22 mouse cellular contexts compared by ENCODE assay signal in genomic region chr15:99120814-99121213, GRCm38 (mm10). TPM values are rescaled to one million over a fixed set of nuclear protein-coding genes. Genes with fewer than 3 reads are reported as not detected.
DNase-seq lines count a peak whose midpoint lies in the region; ATAC-seq lines count a peak whose summit lies in the region.
"Had no signal": no experiment of that assay in that cellular context is flagged by ENCODE, and none has a peak within 500 bp of the region (broad histone marks: within the 10 kb centered on the region; RNA-seq: fewer than 3 reads in every experiment).

No protein-coding gene starts in this region.

- no peaks in the 10 kb centered on the region for H3K9me3 ChIP-seq in heart, embryonic 11.5 days (replicated peaks; ENCODE audit: control insufficient read depth, low read length)
- H3K9me3 ChIP-seq in hindbrain, embryonic 12.5 days (replicated peaks): no peaks in the 10 kb centered on the region
- H3K9me3 ChIP-seq in hindbrain, embryonic 14.5 days (ENCODE audit: control insufficient read depth, low read length): no peaks in the 10 kb centered on the region
- no peaks in the 10 kb centered on the region for H3K9me3 ChIP-seq in midbrain, embryonic 10.5 days (replicated peaks)
- no peaks in the 10 kb centered on the region for H3K9me3 ChIP-seq in midbrain, embryonic 14.5 days (ENCODE audit: control insufficient read depth, low read length)
- H3K9me3 ChIP-seq: midbrain, embryonic 12.5 days had no signal

- no peak overlapping the region for H3K4me3 ChIP-seq in heart, embryonic 11.5 days (ENCODE audit: low read depth, low read length)
- no peak overlapping the region for H3K4me3 ChIP-seq in hindbrain, embryonic 12.5 days
- no peak overlapping the region for H3K4me3 ChIP-seq in hindbrain, embryonic 14.5 days (replicated peaks; ENCODE audit: low read length)
- no peak overlapping the region for H3K4me3 ChIP-seq in midbrain, embryonic 10.5 days
- H3K4me3 ChIP-seq in midbrain, embryonic 14.5 days (replicated peaks; ENCODE audit: low read depth, low read length): no peak overlapping the region
- H3K4me3 ChIP-seq: gastrocnemius, adult 2 months; midbrain, embryonic 12.5 days had no signal

- peak; percentile 48; the same call in 1 of the 2 replicates for ATAC-seq in heart, embryonic 11.5 days (replicated peaks; ENCODE audit: insufficient number of reproducible peaks, low FRiP score, low TSS enrichment)
- no peak for ATAC-seq in hindbrain, embryonic 12.5 days (ENCODE audit: low FRiP score)
- ATAC-seq in hindbrain, embryonic 14.5 days (ENCODE audit: low FRiP score): no peak
- ATAC-seq in midbrain, embryonic 14.5 days (ENCODE audit: low FRiP score, low TSS enrichment): no peak
- ATAC-seq: forebrain, embryonic 16.5 days had no signal

- H3K27ac ChIP-seq in heart, embryonic 11.5 days (ENCODE audit: low read depth, low read length): peak overlapping the region; percentile 59; the same call in 1 of the 2 replicates
- H3K27ac ChIP-seq in hindbrain, embryonic 12.5 days: no peak overlapping the region
- no peak overlapping the region for H3K27ac ChIP-seq in hindbrain, embryonic 14.5 days
- H3K27ac ChIP-seq in midbrain, embryonic 10.5 days (replicated peaks): peak overlapping the region; percentile 55
- no peak overlapping the region for H3K27ac ChIP-seq in midbrain, embryonic 14.5 days (replicated peaks; ENCODE audit: low read depth, low read length)
- H3K27ac ChIP-seq: gastrocnemius, adult 2 months; midbrain, embryonic 12.5 days had no signal

- DNase-seq in heart, postnatal 25 days (ENCODE audit: low spot score): no peak
- DNase-seq in hindbrain, embryonic 14.5 days (ENCODE audit: low spot score): no peak
- DNase-seq in midbrain, embryonic 10.5 days (ENCODE audit: low spot score): no peak
- DNase-seq in midbrain, embryonic 14.5 days: no peak
- DNase-seq in frontal cortex, adult 2 months (ENCODE audit: extremely low spot score in 1 of 2, low spot score in 1 of 2): no peak
- DNase-seq: adrenal gland, postnatal 14 days; cerebellum, adult 11-12 months; cerebellum, postnatal 36 days; gastrocnemius, adult 2 months; heart, postnatal 36 days; kidney, adult 9 months; lung, postnatal 14 days; retina, postnatal 1 day; right cerebral cortex, postnatal 4 days; thymus, postnatal 36 days had no signal

- intact Hi-C loops in heart, postnatal 25 days (cut with DNase I): loop anchor here (10.0 kb wide), 1 partner anchor 456 kb away; the partner anchor contains the start of gene Ddx23

- H3K9ac ChIP-seq in heart, embryonic 11.5 days (ENCODE audit: low read depth, low read length): peak overlapping the region; percentile 44; the same call in 1 of the 2 replicates
- H3K9ac ChIP-seq in hindbrain, embryonic 12.5 days: no peak overlapping the region
- no peak overlapping the region for H3K9ac ChIP-seq in hindbrain, embryonic 14.5 days
- no peak overlapping the region for H3K9ac ChIP-seq in midbrain, embryonic 14.5 days (replicated peaks; ENCODE audit: low read length)
- H3K9ac ChIP-seq: midbrain, embryonic 12.5 days had no signal

- 6% methylated on average over 11 of the region's 11 CpGs for WGBS in heart, embryonic 11.5 days (ENCODE audit: insufficient replicate concordance)
- 14% methylated on average over 11 of the region's 11 CpGs for WGBS in hindbrain, embryonic 12.5 days
- 15% methylated on average over 11 of the region's 11 CpGs for WGBS in hindbrain, embryonic 14.5 days
- WGBS in midbrain, embryonic 10.5 days: 21% methylated on average over 11 of the region's 11 CpGs
- 18% methylated on average over 11 of the region's 11 CpGs for WGBS in midbrain, embryonic 14.5 days

- peaks cover 3% of the 10 kb centered on the region for H3K4me1 ChIP-seq in heart, embryonic 11.5 days (ENCODE audit: control insufficient read depth, insufficient read depth, low read length)
- H3K4me1 ChIP-seq in hindbrain, embryonic 12.5 days: peaks cover 9% of the 10 kb centered on the region; the same call in 1 of the 2 replicates
- no peaks in the 10 kb centered on the region for H3K4me1 ChIP-seq in hindbrain, embryonic 14.5 days (replicated peaks; ENCODE audit: control insufficient read depth, insufficient read depth, low read length)
- peaks cover 18% of the 10 kb centered on the region for H3K4me1 ChIP-seq in midbrain, embryonic 10.5 days
- H3K4me1 ChIP-seq in midbrain, embryonic 14.5 days (ENCODE audit: control insufficient read depth, insufficient read depth, low read length): no peaks in the 10 kb centered on the region

- peak overlapping the region; percentile 51 for H3K4me2 ChIP-seq in heart, embryonic 11.5 days
- H3K4me2 ChIP-seq in hindbrain, embryonic 12.5 days (replicated peaks): 0 out of 2 replicates have a peak overlapping the region, but pooled peaks have one; percentile 1
- H3K4me2 ChIP-seq in hindbrain, embryonic 14.5 days (replicated peaks): no peak overlapping the region
- H3K4me2 ChIP-seq in midbrain, embryonic 14.5 days (ENCODE audit: low read length): no peak overlapping the region
- H3K4me2 ChIP-seq: midbrain, embryonic 12.5 days had no signal

- H3K36me3 ChIP-seq in heart, embryonic 11.5 days (ENCODE audit: control insufficient read depth, insufficient read depth, low read length): no peaks in the 10 kb centered on the region
- no peaks in the 10 kb centered on the region for H3K36me3 ChIP-seq in hindbrain, embryonic 12.5 days
- no peaks in the 10 kb centered on the region for H3K36me3 ChIP-seq in hindbrain, embryonic 14.5 days (replicated peaks; ENCODE audit: control insufficient read depth, insufficient read depth)
- no peaks in the 10 kb centered on the region for H3K36me3 ChIP-seq in midbrain, embryonic 10.5 days
- H3K36me3 ChIP-seq in midbrain, embryonic 14.5 days (ENCODE audit: control insufficient read depth, insufficient read depth, low read length): no peaks in the 10 kb centered on the region
- H3K36me3 ChIP-seq: midbrain, embryonic 12.5 days had no signal

- H3K27me3 ChIP-seq in heart, embryonic 11.5 days (ENCODE audit: control insufficient read depth, insufficient read depth, low read length): no peaks in the 10 kb centered on the region
- H3K27me3 ChIP-seq in hindbrain, embryonic 12.5 days: no peaks in the 10 kb centered on the region
- H3K27me3 ChIP-seq in hindbrain, embryonic 14.5 days (ENCODE audit: control insufficient read depth, insufficient read depth, low read length): no peaks in the 10 kb centered on the region
- H3K27me3 ChIP-seq in midbrain, embryonic 10.5 days (ENCODE audit: low read depth, poor library complexity, severe bottlenecking): peaks cover 12% of the 10 kb centered on the region; the same call in 1 of the 2 replicates
- H3K27me3 ChIP-seq in midbrain, embryonic 14.5 days (ENCODE audit: control insufficient read depth, insufficient read depth, low read length): no peaks in the 10 kb centered on the region

RNA-seq across cellular contexts. Expression of gene Spats2, which starts 4.9 kb away (rescaled TPM):
- 43.5 and 45.2 TPM in 2 replicates for polyA plus RNA-seq in heart, embryonic 11.5 days (2014; fragmentation: Nextera tagmentation; extraction: Ambion mirVana)
- total RNA-seq in heart, postnatal 25 days (2021): 1 to 10 TPM; 7.7 to 7.9 TPM
- polyA plus RNA-seq in hindbrain, embryonic 12.5 days (2016; fragmentation: Nextera tagmentation; extraction: Ambion mirVana): 72.7 and 73.6 TPM in 2 replicates
- polyA plus RNA-seq in hindbrain, embryonic 14.5 days (2014; fragmentation: Nextera tagmentation; extraction: Ambion mirVana): 33.7 and 33.8 TPM in 2 replicates
- polyA plus RNA-seq in midbrain, embryonic 10.5 days (2016; fragmentation: Nextera tagmentation; extraction: Ambion mirVana): 55.3 and 57.1 TPM in 2 replicates
- 36.2 and 41.6 TPM in 2 replicates for polyA plus RNA-seq in midbrain, embryonic 14.5 days (2014; fragmentation: Nextera tagmentation; extraction: Ambion mirVana)
- 36.9 and 39.7 TPM in 2 replicates for polyA plus RNA-seq in frontal cortex, adult 2 months (2012; rRNA removed)

RNA-seq across cellular contexts. Expression of gene Dnajc22, which starts 27.8 kb away (rescaled TPM):
- polyA plus RNA-seq in heart, embryonic 11.5 days (2014; fragmentation: Nextera tagmentation; extraction: Ambion mirVana): 0.96 and 1.7 TPM in 2 replicates
- under 1 TPM; 0.16 to 0.45 TPM for total RNA-seq in heart, postnatal 25 days (2021)
- polyA plus RNA-seq in hindbrain, embryonic 12.5 days (2016; fragmentation: Nextera tagmentation; extraction: Ambion mirVana): 3.2 and 3.3 TPM in 2 replicates
- polyA plus RNA-seq in hindbrain, embryonic 14.5 days (2014; fragmentation: Nextera tagmentation; extraction: Ambion mirVana): 0.52 and 1.0 TPM in 2 replicates
- polyA plus RNA-seq in midbrain, embryonic 10.5 days (2016; fragmentation: Nextera tagmentation; extraction: Ambion mirVana): 0.99 and 1.3 TPM in 2 replicates
- polyA plus RNA-seq in midbrain, embryonic 14.5 days (2014; fragmentation: Nextera tagmentation; extraction: Ambion mirVana): 0.71 and 1.6 TPM in 2 replicates
- 0.06 TPM in 1 of 2 replicates, not detected in the other for polyA plus RNA-seq in frontal cortex, adult 2 months (2012; rRNA removed)
- total RNA-seq: gastrocnemius, adult 2 months; left cerebral cortex, adult 18-20 months had no signal

RNA-seq across cellular contexts. Expression of gene C1ql4, which starts 33.2 kb away (rescaled TPM):
- polyA plus RNA-seq in heart, embryonic 11.5 days (2014; fragmentation: Nextera tagmentation; extraction: Ambion mirVana): 0.20 and 0.27 TPM in 2 replicates
- not detected for total RNA-seq in heart, postnatal 25 days (2021)
- polyA plus RNA-seq in hindbrain, embryonic 12.5 days (2016; fragmentation: Nextera tagmentation; extraction: Ambion mirVana): 18.4 and 18.7 TPM in 2 replicates
- polyA plus RNA-seq in hindbrain, embryonic 14.5 days (2014; fragmentation: Nextera tagmentation; extraction: Ambion mirVana): 4.7 and 6.6 TPM in 2 replicates
- polyA plus RNA-seq in midbrain, embryonic 10.5 days (2016; fragmentation: Nextera tagmentation; extraction: Ambion mirVana): 0.21 and 2.3 TPM in 2 replicates
- 13.2 and 13.7 TPM in 2 replicates for polyA plus RNA-seq in midbrain, embryonic 14.5 days (2014; fragmentation: Nextera tagmentation; extraction: Ambion mirVana)
- polyA plus RNA-seq in frontal cortex, adult 2 months (2012; rRNA removed): not detected in 2 replicates
- total RNA-seq: adrenal gland, postnatal 14 days; gastrocnemius, adult 2 months; heart, postnatal 36 days; left cerebral cortex, adult 18-20 months had no signal
- polyA plus RNA-seq: forebrain, embryonic 16.5 days; limb, embryonic 11.5 days; liver, embryonic 16.5 days had no signal

RNA-seq across cellular contexts. Expression of gene Troap, which starts 46.4 kb away (rescaled TPM):
- polyA plus RNA-seq in heart, embryonic 11.5 days (2014; fragmentation: Nextera tagmentation; extraction: Ambion mirVana): 21.1 and 22.0 TPM in 2 replicates
- under 1 TPM; 0.13 to 0.67 TPM for total RNA-seq in heart, postnatal 25 days (2021)
- 24.1 and 29.2 TPM in 2 replicates for polyA plus RNA-seq in hindbrain, embryonic 12.5 days (2016; fragmentation: Nextera tagmentation; extraction: Ambion mirVana)
- 3.7 and 4.0 TPM in 2 replicates for polyA plus RNA-seq in hindbrain, embryonic 14.5 days (2014; fragmentation: Nextera tagmentation; extraction: Ambion mirVana)
- 47.5 and 50.2 TPM in 2 replicates for polyA plus RNA-seq in midbrain, embryonic 10.5 days (2016; fragmentation: Nextera tagmentation; extraction: Ambion mirVana)
- polyA plus RNA-seq in midbrain, embryonic 14.5 days (2014; fragmentation: Nextera tagmentation; extraction: Ambion mirVana): 3.9 and 4.9 TPM in 2 replicates
- 0.62 and 1.3 TPM in 2 replicates for polyA plus RNA-seq in frontal cortex, adult 2 months (2012; rRNA removed)
- total RNA-seq: gastrocnemius, adult 2 months; left cerebral cortex, adult 18-20 months had no signal

Comparison
In these comparisons a context has a peak if more than half of its experiments do, and no peak if none do; other contexts are left out.
1. H3K27ac ChIP-seq: peak in heart, embryonic 11.5 days (single experiment) and midbrain, embryonic 10.5 days (single experiment); none in hindbrain, embryonic 12.5 days (single experiment), hindbrain, embryonic 14.5 days (single experiment) and midbrain, embryonic 14.5 days (single experiment).
2. H3K4me2 ChIP-seq: peak in heart, embryonic 11.5 days (single experiment) and hindbrain, embryonic 12.5 days (single experiment); none in hindbrain, embryonic 14.5 days (single experiment) and midbrain, embryonic 14.5 days (single experiment).